Mouse (Mus musculus): ENCODE results near the gene Muc20. TPM values are rescaled to one million over a fixed set of nuclear protein-coding genes. Genes with fewer than 3 reads are reported as not detected.

Gene Muc20
- polyA plus RNA-seq, 1 experiment = not detected

DNA sequence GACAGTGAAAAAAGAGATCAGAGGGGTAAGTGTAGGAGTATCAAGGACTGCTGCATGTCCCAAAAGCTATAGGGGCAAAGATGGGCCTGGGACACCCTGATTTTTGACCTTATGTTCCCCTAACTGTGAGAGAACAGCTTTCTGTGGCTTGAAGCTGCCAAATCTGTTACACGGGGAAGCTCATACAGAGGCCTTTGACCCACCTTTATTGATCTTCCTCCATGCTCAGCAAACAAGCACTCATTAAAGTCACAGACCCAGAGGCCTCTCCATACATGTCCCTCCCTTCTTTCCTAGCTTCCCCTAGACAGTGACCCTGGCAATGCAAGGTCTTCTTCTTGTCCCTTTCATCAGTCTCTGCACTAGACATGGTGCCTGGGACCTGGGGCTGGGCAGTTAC is 68.5 kb downstream of the Muc20 start:
- H3K9me3 ChIP-seq = no peaks in the 10 kb centered on the region
- no peak for TF ChIP-seq FLI1 (IDR thresholded peaks at IDR 0.05; ENCODE audit: low read length)
- no peak for TF ChIP-seq GATA1 (IDR thresholded peaks at IDR 0.05; ENCODE audit: borderline replicate concordance, low read length)
- H3K4me3 ChIP-seq (replicated peaks) = no peak overlapping the region
- H3K4me1 ChIP-seq = peaks cover 4% of the 10 kb centered on the region; the same call in 1 of the 2 replicates
- no peaks in the 10 kb centered on the region for H3K36me3 ChIP-seq (replicated peaks; ENCODE audit: low read length)
- peaks cover 54% of the 10 kb centered on the region for H3K27me3 ChIP-seq (replicated peaks)

DNA sequence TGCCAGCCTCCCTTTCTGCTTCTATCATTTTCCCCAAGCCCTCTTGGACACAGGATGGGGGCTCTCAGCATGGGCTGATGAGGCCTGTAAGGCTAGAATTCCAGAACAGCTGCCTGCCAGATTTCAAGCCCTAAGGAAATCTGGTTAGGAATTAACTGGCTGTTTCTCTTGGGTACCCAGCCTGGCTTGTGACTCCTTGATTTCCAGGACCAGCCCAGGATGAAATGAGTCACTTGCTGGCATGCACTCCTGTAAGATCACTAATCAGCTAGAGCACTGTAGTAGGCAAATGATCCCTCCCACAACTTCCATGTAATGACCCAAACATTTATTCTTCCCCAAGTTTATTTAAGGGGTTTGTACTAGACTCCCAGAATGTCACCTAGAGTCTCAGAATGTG is 69.0 kb downstream of the Muc20 start:
- Histone ChIP-seq H3K9me3 (no peaks in the 10 kb centered on the region), H3K36me3 (replicated peaks; ENCODE audit: low read length) (no peaks in the 10 kb centered on the region), H3K27me3 (replicated peaks) (peaks cover 51% of the 10 kb centered on the region), H3K4me3 (replicated peaks) (no peak overlapping the region), H3K4me1 (peaks cover 4% of the 10 kb centered on the region; the same call in 1 of the 2 replicates)
- no peak for TF ChIP-seq GATA1 (IDR thresholded peaks at IDR 0.05; ENCODE audit: borderline replicate concordance, low read length)
- no peak for TF ChIP-seq FLI1 (IDR thresholded peaks at IDR 0.05; ENCODE audit: low read length)

Other genes starting within 250 kb of the Muc20 start
- 1.3 and 4.3 TPM in 2 replicates for gene Tfrc, start 188.5 kb downstream of the Muc20 start, polyA plus RNA-seq (2012; ENCODE audit: insufficient read depth, low replicate concordance)
- 230 and 1,256 TPM in 2 replicates for gene Tnk2, start 153.6 kb downstream of the Muc20 start, polyA plus RNA-seq (2012; ENCODE audit: insufficient read depth, low replicate concordance)
- gene Muc4, start 61.5 kb downstream of the Muc20 start, polyA plus RNA-seq (2012; ENCODE audit: insufficient read depth, low replicate concordance) = not detected in 2 replicates
- not detected in 2 replicates for gene Smbd1, start 13.0 kb upstream of the Muc20 start, polyA plus RNA-seq (2012; ENCODE audit: insufficient read depth, low replicate concordance)
- gene Fyttd1, start 80.1 kb upstream of the Muc20 start, polyA plus RNA-seq (2012; ENCODE audit: insufficient read depth, low replicate concordance) = 22.1 and 57.2 TPM in 2 replicates
- 5.3 and 9.9 TPM in 2 replicates for gene Rubcn, start 80.3 kb upstream of the Muc20 start, polyA plus RNA-seq (2012; ENCODE audit: insufficient read depth, low replicate concordance)
- gene Lrch3, start 116.7 kb upstream of the Muc20 start, polyA plus RNA-seq (2012; ENCODE audit: insufficient read depth, low replicate concordance) = 2.7 TPM in 1 of 2 replicates, not detected in the other

Measured in megakaryocyte, embryonic 14.5 days (primary cell).